Mouse (Mus musculus): ENCODE results near the gene Large1.

GRCm38 (mm10) chr8:73096952-73097351 is 256.4 kb downstream of the Large1 start:
- TF ChIP-seq CTCF (IDR thresholded peaks at IDR 0.05; ENCODE audit: low read depth) (no peak), EP300 (optimal IDR thresholded peaks at IDR 0.05) (no peak)

All from stomach, postnatal 0 days (tissue).